Mouse (Mus musculus): ENCODE measurements at regions not wholly inside any gene's neighbourhood (a gene's known extent, or its start where the extent isn't known, plus 50 kb on each side); places are given as distances from the start of the nearest gene placed in this dataset.

DNA sequence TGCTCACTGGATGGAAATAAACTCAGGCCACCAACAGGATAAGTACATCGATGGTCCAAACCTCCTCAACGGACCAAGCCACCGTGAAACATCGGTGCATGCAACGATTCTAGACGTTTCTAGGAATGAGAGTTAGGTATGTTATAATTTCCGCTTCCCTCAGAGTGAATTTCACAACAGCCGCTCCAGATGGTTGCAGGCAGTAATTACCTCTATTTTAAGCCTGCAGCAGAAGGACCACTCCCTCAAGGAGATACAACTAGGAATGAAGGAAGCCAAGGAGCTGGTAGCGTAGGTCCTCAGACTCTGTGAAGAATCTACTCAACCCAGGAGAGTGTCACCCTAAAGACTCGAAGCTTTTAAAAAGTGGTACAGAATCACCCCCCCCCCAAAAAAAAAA is 109.5 kb upstream of the Hes1 start:
- no peak for DNase-seq (ENCODE audit: low spot score)

DNA sequence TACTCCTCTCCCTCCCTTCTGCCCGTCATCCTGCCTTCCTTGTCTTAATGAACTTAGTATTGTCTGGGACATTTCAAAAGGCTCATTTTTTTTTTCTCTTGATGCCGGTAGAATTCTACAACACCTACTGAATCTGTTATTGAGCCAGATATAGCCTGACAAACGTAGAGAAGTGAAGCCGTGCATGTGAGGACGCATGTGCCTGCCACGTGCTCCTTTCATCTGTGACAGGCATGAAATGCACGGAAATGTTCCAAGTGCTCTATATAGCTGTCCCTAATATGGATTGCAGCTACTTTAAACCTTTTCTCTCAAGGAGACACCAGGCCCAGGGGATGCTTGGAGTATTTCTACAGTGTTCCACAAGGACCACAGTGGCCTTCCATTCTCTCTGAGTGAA is 107.3 kb upstream of the Hes1 start:
- no peak for DNase-seq (ENCODE audit: low spot score)

DNA sequence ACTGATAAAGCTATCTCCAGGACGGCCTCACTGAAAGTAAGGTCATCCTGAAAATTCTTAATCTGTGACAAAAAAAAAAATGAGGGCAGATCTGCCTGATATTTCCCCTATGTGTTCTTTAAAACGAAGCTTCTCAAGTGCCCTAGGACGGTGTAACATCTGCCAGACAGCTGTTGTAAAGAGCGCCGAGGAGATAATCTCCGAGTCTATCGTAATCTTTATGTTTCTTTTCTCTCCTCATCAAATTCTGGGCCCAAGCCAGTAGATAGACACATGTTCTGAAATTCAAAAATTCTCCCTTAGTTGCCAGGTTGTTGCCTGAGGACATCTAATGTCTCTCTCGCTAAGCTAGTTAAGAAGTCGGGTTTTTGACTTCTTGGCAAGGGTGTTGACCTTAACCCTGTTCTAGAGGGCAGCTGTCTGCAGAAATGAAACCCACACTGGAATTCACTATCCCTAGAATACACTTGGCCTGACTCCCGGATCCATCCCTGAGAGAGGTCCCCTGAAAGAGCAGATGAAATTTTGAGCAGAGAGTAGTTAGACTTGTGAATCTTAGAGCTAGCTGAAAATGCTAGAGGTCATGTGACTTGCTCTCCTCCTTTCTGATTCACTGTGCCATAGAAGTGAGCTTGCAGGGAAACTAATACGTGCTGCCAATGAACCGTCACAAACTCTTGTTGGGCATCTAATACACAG is 104.1 kb upstream of the Hes1 start:
- DNase-seq (ENCODE audit: low spot score), result no peak

DNA sequence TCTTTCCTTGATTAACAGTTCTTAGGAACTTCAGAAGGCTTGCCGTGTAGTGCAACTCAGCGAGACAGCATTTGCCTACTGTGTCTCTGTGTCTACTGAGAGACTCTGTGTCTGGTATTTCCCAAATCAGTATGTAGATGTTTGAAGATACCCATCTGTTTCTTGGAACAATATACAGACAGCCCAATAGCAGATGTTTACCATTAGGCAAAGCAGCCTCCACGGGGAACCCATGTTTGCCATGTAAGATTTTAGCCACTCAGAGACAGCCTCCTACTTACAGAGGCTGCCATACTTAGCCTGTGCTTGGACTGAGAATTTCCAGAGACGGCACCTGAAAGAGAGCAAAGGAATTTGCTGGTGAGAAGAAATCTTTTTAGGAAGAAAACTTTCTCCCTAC is 100.9 kb upstream of the Hes1 start:
- DNase-seq (ENCODE audit: low spot score), result no peak

DNA sequence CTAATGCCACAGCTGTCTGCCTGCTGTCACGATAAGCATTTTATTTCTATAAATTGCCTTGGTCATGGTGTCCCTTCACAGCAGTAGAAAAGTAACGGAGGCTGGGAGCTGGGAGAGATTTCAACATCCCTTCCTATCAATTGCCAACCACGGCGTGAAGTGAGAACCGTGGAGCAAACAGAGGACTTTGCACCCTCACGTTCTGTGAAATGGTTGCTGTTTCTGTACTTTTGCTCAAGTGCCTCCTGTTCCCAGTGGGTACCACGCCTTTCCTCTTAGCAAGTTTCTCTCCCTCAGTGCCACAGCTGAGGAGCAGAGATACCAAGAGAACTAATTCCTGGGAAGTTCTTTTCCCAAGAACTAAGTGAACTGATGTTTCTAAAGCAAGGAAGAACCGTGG is 99.6 kb upstream of the Hes1 start:
- DNase-seq (ENCODE audit: low spot score), result no peak

DNA sequence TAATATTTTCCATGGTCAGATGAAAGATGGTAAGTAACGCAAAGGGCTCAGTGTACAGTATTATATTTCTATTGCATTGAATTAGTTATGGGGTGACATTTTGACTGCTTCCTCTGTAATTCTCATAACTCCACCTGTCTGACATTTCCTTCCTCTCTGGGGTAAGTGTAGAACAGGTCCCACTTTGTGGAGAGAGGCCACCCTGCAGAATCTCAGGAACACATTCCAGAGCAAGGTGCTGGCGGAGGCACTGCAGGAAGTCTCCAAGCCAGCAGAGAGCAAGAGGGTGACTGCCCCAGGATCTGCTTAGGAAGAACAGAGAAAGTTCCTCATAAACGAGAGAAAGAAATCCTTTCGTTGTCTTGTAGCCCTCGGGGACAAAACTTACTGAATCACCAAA is 95.4 kb upstream of the Hes1 start:
- no peak for DNase-seq (ENCODE audit: low spot score)

DNA sequence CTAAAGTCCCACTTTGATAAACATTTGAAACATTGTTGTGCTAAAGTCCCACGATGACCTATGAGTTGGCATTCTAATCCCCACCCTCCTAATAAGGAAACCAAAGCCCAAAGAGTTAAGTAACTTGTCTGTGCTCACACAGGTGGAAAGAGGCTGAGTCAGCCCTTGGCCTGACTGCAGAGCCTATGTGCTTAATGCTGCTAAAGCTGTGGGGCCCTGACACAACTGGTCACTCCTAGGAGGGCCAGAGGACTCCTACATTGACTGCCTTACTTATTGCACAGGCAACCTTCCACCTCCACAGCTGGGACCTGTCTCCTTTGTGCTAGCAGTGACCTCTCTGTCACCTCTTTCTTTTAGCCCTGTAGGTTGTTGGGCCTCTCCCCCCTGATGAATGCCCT is 91.4 kb upstream of the Hes1 start:
- DNase-seq (ENCODE audit: low spot score), result no peak

DNA sequence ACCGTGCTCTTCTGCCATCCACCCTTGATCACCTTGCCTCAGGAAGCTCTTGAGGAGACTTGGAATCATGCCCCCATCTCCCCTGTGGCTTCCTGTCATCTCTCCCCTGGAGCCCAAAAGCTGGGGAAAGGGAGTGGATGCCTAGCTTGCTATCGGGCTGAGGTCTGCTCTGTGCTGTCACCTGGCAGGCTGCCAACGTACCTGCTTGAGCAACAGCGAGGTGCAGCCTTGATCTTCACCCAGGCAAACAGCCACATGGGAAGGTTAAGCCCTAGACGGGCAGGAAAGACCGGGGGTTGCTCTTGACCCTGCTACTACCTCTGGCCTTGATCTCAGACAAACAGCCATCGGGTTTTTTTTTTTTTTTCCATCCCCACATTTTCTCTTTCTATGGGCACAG is 90.9 kb upstream of the Hes1 start:
- DNase-seq (ENCODE audit: low spot score), result no peak

DNA sequence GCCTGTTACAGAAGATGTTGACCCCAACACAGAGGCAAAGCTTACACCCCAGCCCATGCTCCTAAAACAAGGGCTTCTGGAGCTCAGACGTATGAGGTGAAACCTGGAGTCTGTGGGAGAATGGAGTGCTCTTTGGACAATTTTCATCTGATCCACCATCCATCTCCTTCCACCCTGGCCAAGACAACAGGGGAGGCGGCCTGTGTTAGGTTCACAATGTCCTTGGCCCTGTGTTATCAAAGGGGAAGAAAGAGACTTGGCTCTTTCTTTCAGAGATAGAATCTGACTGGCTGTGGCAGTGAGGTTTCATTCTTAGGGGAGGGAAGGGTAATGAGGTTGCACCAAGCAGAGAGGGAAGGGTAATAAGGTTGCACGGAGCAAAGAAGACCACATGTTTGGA is 88.4 kb upstream of the Hes1 start:
- DNase-seq (ENCODE audit: low spot score), result no peak

DNA sequence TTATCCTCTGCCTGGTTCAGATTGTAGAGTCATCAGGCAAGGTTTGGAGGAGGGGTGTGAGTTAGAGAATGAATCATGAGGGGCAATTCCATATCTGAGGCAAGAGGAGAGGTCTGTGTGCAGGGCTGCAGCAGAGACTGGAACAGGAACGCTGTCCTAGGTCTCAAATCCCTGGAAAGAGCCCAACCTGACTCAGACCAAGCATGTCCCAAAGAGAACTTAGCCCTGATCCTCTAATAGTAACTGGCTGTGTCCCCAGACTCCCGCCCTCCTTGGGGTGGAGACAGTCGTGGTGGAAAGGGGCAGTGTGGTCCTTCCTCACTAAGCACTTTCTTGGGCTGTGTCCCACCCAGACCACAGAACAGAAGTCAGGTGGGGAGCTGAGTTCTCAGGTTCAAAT is 87.2 kb upstream of the Hes1 start:
- no peak for DNase-seq (ENCODE audit: low spot score)

DNA sequence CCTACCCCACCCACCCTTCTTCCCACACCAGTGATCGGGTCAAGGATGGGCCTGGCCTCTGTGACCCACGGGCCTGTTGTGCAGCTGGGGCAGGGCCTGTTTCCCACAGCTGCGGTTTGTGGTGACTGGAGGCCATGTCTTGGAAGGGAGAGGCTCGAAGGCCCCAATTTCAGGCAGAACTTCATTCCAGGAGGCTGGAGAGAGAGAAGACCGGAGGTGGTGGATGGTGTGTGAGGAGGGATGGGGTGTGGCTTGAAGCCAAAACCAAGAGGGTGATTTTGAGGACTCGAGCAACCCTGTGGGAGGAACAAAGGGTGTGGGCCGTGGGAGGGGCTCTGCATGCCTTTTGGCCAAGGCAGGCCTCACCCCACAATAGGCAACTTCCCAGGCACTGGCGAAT is 86.5 kb upstream of the Hes1 start:
- DNase-seq (ENCODE audit: low spot score), result no peak

DNA sequence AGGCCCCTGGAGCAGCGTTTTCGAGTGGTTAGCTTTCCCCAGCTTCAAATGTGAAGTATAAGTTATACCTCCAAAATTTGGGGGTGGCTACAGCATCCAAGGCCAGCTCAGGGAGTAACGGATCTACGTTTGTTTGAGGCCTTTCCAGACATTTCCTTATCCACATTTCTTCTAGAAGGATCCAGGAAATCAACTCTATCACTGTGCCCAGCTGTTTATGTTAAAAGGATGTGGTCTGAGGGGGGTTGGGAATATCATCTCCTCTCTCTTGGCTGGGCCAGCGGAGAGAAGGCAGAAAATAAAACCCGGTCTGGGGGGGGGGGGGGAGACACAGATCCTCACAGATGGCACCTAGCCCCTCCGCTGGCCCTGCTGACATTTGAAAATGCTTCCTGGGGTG is 85.1 kb upstream of the Hes1 start:
- no peak for DNase-seq (ENCODE audit: low spot score)

DNA sequence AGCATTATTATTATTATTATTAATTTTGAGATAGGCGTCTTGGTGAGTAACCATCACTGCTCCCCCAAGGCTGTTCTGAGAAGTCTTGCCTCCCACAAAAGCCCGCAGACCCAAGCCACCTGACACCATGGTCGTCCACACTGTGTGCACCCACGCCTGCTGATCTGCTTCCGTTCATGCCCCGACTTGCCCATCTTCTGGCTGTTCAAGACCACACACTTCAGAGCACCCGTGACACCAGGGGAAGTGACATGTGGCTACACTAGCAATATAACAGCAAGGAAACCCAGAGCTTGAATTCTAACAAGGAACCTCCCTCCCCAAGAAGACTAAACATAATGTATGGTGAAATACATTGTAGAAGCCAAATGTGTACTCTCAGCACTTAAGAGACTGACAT is 82.6 kb upstream of the Hes1 start:
- no peak for DNase-seq (ENCODE audit: low spot score)

DNA sequence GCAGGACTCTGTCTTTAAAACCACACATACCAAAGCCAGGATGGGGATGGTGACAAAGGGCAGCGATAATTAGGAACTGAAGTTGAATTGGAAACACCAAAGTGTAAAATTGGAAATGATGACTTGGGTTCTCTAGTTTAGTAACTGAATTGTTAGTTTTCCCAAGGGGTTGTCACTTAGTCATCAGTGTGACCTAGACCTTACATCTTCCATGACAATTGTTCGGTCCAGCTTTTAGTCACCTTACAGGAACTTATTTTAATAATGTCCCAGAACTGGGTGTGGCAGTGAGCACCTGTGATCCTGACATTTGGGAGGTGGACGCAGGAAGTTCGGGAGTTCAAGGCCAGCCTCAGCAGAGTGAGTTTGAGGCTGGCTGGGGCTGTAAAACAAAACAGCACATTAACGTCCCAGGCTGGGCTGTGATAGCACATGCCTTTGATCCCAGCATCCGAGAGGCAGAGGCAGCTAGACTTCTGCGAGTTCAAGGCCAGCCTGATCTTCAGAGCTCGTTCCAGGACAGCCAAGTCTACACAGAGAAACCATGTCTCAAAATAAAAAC is 81.9 kb upstream of the Hes1 start:
- DNase-seq (ENCODE audit: low spot score), result no peak

DNA sequence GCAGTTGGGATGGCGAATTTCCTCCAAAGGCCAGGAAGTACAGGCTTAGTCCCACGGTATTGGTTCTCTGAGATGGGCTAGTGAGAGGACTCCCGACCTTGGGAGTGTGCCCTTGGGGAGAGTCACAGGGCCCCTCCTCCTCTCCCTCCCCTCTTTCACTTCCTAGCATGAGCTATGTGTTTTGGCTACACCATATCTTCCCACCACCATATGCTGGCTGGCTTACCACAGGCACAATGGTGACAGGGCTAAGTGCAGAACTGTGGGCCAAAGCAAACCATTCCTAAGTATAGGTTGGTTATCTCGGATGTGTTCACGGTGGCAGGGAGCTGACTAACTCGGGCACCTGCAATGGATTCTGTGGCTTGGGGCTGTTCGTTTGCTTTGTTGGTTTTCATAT is 81.0 kb upstream of the Hes1 start:
- no peak for DNase-seq (ENCODE audit: low spot score)

DNA sequence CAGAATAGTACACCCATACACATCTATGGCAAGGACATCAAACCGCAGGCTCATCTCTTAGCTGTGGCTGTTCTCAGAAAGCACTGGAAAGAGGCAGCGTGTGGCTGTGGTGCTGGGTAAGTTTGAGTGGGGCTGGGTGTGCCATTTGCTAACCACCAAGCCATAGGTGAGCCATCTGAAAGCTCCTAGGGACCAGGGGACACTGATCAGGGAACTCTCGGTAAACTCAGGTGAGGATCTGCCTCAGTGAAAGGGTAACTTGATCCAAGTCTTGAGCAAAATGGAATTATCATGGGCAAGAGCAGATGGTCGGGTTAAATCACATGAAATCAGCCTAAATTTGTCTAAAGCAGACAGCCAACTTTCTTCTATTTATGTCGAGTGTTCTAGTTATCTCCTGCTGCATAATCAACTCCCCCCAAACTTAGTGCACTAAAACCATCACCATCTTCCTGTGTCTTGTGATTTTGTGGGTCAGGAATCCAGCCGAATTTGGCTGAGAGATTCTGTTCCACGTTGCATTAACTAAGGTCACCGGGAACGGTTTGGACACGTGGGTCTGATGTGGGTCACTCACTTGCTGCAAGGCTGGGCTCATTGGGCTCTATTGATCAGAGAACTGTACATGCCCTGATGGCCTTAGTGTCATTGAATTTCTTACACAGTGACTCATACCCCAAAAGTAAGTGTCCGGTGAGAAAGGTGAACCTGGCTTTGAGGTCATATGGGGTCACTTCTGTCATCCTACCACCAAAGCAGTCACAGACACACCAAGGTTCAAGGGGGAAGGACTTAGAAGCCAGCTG is 78.9 kb upstream of the Hes1 start:
- no peak for DNase-seq (ENCODE audit: low spot score)

DNA sequence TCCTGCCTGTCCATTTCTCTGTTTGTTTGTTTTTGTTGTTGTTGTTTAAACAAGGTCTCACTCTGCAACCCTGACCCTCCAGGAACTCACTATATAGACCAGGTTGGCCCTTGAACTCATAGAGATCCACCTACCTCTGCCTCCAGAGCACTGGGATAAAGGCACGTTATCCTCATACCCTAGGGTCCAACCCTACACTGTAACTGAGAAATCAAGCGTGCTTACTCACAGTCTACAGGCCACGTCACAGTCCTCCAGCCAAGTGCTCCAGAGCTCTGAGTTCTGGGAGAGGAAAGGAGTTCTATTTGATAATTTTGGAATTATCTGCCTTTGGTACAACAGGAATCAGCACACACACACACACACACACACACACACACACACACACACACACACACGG is 76.6 kb upstream of the Hes1 start:
- DNase-seq (ENCODE audit: low spot score), result no peak

DNA sequence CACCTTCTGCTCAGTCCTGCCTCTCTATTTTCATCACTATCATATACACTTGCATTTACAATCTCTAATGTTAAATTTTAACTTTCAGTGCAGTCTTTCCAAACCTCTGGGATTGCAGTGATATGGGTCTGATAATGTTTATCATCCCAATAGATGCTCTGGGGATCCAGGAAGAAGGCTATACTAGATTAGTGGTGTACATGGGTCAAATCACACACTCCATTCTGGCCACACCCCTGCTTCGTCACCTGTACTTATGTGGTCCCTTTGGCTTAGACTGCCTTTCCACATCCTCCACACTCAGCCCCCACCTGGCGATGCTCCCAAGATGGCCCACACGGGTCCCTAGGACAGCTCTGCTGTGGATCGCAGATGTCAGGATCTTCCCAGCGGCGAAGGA is 76.2 kb upstream of the Hes1 start:
- DNase-seq (ENCODE audit: low spot score), result no peak

DNA sequence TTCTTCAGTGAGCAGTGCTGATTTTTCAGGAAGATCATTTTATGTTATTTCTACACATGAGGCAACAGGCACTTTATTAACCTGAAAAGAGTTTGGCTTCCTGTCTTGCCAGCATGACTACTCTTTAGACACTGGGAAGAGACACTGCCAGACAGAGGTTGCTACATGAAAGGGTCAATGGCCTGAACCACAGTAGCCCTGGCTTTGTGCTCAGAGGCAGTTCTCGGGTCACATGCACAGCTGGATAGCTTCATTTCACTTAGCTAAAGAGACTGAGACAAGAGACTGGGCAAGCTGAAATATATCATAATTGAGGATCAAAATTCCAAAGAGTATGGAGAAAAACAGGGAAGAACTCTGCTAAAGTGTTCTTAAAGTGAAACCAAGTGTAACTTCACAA is 74.9 kb upstream of the Hes1 start:
- DNase-seq (ENCODE audit: low spot score), result no peak

DNA sequence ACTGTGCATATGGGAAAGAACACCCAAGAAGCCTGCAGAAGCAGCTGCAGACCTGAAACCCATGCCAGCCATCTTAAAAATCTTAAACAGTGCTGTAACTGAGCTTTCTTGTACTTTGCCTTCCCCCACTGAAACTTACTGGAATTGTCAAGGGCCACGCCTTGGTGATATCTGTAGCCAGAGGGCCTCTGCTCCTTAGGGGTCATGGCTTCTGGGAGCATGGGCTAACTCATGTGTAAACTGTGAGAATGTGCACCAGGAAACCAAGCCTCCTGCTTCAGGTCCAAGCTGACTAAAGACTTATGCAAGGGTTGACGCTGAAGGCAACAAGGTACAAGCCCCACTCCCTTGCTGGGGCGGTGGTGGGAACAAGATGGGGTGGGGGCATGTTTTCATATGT is 73.8 kb upstream of the Hes1 start:
- peak; percentile 45 for DNase-seq (ENCODE audit: low spot score)

DNA sequence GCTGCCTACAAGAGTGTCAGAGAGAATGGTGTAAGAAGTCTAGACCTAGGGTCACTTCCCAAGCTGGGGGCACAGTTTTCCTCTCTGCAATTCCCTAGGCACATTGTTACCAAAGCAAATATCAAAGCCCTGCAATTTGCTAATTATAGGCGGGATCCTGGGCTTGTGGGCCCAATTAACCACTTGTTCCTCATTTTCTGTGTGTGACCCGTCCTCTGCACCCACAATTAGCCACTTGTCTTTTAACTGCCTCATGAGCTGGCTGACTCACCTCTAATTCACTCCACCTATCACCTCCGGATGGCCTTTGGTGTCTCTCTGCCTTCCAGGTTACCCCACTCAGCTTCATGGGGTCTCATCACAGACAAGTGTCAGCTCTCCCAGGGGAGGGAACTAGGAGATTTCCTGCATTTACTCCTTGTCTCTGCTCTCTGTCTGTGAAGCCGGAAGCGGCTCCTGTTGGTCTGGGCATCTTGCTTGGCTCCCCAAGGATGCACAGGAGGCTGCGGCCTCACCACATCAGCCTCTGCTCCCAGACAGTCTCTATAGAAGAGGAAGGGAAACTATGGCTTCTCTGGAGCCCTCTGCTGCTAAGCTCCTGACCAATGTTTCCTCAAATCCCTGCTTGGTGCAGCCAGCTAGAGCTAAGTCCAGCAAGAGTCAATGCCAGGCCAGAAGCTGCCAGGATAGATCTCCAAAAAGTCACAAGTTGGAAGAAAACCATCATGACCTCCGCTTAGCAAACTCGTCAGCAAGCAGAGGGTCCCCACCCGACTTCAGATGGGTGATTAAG is 73.2 kb upstream of the Hes1 start:
- DNase-seq (ENCODE audit: low spot score), result no peak

DNA sequence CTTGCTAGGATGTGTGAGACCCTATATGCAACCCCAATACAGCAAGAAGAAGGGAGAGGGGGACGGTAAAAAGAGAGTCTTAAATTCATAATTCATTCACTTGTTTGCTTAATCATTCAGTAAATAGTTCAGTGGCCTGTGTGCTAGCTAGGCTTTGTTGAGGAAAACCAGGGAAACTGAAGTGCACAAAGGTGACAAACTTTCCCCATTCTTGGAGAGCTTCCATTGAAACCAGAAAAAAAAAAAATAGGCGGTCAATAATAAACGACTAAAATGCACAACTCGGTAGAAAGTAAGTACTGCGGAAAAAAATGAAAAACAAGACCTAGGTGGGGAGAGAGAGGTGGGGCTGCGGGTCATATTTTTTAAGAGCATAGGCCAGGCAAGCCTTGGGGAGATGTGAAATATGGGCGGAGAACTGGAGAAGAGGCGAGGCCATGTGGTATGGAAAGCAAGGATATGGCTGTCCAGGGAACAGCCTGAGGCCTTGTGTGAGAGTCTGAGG is 72.3 kb upstream of the Hes1 start:
- no peak for DNase-seq (ENCODE audit: low spot score)

DNA sequence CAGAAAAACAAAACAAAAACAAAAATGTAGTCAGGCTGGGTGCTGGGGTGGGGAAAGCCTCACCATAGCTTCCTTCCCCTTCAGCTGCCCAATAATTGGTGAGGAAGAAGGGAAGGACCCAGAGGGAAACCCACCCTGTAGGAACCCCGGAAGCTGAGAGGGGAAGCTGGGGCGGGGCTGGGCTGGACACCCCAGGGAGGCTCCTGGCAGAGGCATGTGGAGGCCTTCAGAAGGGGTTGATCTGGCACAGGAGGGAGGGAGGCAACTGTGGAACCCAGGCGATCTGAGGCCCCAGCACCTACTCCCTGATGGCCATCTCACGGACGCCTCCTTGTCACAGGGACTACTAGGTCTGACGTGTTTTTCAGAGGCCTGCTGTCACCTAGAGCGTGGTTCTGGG is 71.1 kb upstream of the Hes1 start:
- DNase-seq (ENCODE audit: low spot score), result no peak
